Mouse (Mus musculus) left cerebral cortex, postnatal 14 days (tissue): ENCODE measurements around the gene Gm266. TPM values are rescaled to one million over a fixed set of nuclear protein-coding genes. Genes with fewer than 3 reads are reported as not detected.

ENCODE experiments used
- DNase-seq, 2 experiments: peaks; one replicate each; pipeline ENCODE4 v3.0.0; 2021 to 2022; ENCODE audit warnings: low spot score in 2 of 2, mixed read lengths in 1 of 2
- intact Hi-C: fragments of 180-260 bp; cut with DNase I; formaldehyde crosslinking; loops from one replicate; pipeline ENCODE4 v1.15.1; 2025
- total RNA-seq, 2 experiments: library from RNA; stranded (reverse); gene quantifications; 2 replicates each; pipeline ENCODE4 v1.2.3; 2021

The Gm266 gene
- total RNA-seq, 2 experiments from 2014 or later = 4.0 to 6.6 TPM

DNA sequence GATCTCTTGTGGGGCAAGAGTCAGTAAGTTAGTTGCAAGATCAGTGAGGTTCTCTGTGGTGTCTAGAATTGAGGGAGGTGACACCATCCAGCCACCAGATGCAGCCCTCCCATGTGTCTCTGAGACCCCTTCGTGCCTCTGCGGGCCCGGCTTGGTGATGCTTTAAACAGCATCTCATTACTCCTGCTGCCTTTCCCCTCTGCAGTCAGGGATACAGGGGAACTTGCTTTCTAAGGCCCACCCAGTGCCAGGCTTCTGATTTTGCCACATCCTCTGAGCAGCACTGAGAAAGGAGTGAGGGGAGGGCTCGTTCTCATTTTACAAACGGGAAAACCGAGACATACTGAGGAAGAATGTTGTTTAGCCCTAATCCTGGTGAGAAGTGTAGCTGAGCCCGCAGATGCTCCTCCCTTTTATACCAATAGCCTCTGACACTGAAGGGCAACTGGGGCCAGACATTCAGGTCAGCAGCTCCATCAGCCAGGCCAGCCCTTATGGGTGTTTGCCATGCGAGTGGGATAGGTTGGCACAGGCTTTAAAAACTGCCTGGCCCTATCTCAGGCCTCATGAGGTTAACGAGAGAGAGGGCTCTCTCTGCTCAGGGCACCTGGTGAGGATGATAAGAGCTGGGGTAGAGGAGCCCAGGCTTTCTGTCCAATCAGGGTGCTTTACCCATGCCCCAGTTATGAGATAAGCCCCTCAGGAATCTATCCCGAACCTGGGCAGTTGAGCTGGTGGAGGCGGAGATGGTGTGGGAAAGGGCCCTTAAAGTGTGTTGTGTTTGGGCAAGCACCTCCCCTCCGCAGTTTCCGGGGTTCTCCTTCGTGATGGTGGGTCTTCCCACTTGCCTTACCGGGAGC is 42.4 kb downstream of the Gm266 start:
- intact Hi-C loops = no loop called here
- no peak for DNase-seq

- no peak for DNase-seq
- intact Hi-C loops = no loop called here
Observed at GRCm38 (mm10) chr12:111442309-111443010, 43.2 kb downstream of the Gm266 start, which contains the start of gene Tnfaip2. Gene Tnfaip2 (plus strand): TSS chr12:111442469.

GRCm38 (mm10) chr12:111441523-111441922 is 44.1 kb downstream of the Gm266 start:
- no peak for DNase-seq
- intact Hi-C loops = no loop called here

DNA sequence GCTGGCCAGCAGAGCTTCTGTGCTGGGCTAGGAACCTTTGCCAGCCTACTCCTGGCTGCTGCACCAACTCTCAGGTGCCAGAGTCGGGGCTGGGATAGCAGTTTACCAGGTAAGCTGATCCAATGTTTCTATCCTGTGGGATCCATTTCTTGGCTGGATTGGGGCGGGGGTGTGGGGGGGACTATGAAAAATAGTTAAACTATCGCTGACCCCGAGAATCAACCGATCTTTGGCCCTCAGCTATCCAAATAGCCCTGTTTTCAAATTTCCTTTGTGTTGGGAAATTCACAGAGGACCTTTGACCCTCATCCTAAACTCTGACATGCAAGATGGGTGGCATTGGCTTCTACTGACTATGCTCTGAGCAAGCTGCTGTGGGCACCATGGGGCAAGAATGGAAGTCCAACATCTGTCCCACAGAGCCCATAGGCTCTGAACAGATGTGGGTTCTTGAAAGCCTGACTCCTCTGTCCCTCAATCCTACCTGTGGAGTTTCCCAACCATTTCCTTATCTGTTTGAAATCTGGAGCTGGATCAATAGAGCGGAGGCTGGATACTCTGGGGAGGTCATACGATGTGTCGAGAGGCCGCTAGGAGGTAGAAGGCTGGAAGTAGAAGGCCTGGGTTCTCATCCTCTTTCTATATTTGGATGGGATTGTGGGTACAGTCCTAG is 44.8 kb downstream of the Gm266 start:
- intact Hi-C loops = no loop called here
- DNase-seq = no peak

DNA sequence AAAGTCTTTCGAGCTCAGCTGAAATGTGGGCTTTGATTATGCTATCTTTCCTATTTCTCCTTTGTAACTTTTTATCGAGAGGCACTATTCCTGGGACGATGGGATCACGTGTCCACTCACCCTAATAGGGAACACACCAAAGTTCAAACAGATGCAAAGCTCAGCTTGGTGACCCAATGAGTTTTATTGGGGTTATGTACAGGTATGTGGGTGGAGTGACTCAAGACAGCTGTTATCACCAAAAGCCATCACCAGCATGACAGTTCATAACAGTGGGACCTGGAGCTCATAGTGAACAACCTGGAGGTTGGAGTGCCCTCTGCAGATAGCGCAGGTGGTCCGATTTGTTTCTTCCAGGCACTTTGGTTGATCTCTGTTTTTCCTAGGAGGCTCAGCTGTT is 46.8 kb downstream of the Gm266 start:
- intact Hi-C loops = no loop called here
- DNase-seq = no peak

- no peak for DNase-seq
- intact Hi-C loops = no loop called here
Observed at GRCm38 (mm10) chr12:111437222-111437900, 48.3 kb downstream of the Gm266 start.

DNA sequence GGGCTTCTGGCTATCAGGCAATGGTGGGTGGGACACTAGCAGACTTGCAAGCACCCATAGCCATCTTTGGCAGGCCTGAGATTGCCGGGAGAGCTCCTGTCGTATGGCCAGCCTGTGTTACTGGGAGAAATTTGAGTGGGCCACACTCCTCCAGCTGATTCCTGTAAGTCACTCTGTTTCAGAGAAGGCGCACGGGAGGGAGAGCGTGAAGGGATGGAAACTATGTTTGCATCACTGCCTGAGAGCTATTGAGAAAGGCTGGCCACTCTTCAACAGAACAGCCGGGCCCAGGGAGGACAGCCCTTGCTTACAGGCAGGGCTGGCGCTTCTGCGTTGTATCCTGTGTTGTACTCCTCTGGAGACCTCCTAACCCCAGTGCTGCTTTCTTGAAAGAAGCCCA is 49.0 kb downstream of the Gm266 start:
- intact Hi-C loops = no loop called here
- DNase-seq = peak; percentile 46 to 49

GRCm38 (mm10) chr12:111436170-111436569 is 49.5 kb downstream of the Gm266 start:
- no peak for DNase-seq

DNA sequence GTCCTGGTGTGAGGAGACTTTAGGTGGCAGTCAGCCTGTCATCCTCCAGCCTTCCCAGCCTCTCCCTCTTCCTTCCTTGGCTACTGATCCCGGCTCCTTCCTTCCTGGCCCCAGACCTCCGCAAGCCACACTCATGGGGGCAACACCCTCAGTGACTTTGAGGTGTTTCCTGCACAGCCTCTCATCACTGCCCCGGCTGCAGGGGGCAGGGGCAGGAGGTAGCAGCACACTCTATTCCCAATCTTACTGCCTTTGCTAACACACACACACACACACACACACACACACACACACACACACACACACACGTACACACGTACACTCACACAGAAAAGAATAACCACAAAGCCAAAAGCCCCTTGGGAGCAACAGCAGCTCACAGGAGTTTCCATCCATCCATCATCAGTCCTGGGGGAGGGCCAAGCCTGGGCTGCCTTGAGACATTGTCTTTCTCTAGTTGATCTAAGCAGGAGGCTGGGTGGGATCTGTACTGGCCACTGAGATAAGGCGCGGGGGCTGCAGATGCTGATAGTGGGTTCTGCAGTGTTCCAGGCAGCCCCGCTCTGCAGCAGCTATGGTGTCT is 50.8 kb downstream of the Gm266 start:
- DNase-seq = no peak
- intact Hi-C loops = no loop called here

More at GRCm38 (mm10) chr12:111436170-111436569, 49.5 kb downstream of the Gm266 start:
- intact Hi-C loops = no loop called here

Other genes starting within 250 kb of the Gm266 start
- 10 to 100 TPM; 15.1 to 18.7 TPM for gene Amn, start 214.7 kb downstream of the Gm266 start, total RNA-seq
- 100 to 1,000 TPM; 138 to 141 TPM for gene Cdc42bpb, start 108.1 kb downstream of the Gm266 start, total RNA-seq
- gene Lbhd2, start 79.0 kb downstream of the Gm266 start, total RNA-seq = 1 to 10 TPM in 1 of 2 experiments, not detected in 1; 1.8 TPM
- gene Exoc3l4, start 68.8 kb downstream of the Gm266 start, total RNA-seq = under 1 TPM; 0.62 to 0.70 TPM
- gene Tnfaip2, start 43.4 kb downstream of the Gm266 start, total RNA-seq = under 1 TPM; 0.40 to 0.93 TPM
- 100 to 1,000 TPM; 237 to 261 TPM for gene Eif5, start 52.2 kb upstream of the Gm266 start, total RNA-seq
- gene Mark3, start 88.7 kb upstream of the Gm266 start, total RNA-seq = 100 to 1,000 TPM; 122 to 125 TPM
- 1,000 to 10,000 TPM; 1,395 to 1,474 TPM for gene Ckb, start 186.5 kb upstream of the Gm266 start, total RNA-seq
- gene Trmt61a, start 192.3 kb upstream of the Gm266 start, total RNA-seq = 10 to 100 TPM; 18.9 to 19.7 TPM
- gene Bag5, start 227.4 kb upstream of the Gm266 start, total RNA-seq = 10 to 100 TPM; 45.7 to 47.0 TPM
- gene Apopt1, start 227.4 kb upstream of the Gm266 start, total RNA-seq = 10 to 100 TPM; 39.4 to 44.3 TPM